Mouse (Mus musculus) spleen, adult 18-20 months (tissue): ENCODE measurements around the gene Ercc4.
"Not testable (repeated sequence)": the region's sequence is repeated elsewhere in the genome, so short reads cannot be mapped to it uniquely, and the experiment has no call there.

Source experiments
- DNase-seq, 2 experiments: peaks; one replicate each; pipeline ENCODE4 v3.0.0; 2022; ENCODE audit warnings: mixed read lengths in 2 of 2

The Ercc4 gene

DNA sequence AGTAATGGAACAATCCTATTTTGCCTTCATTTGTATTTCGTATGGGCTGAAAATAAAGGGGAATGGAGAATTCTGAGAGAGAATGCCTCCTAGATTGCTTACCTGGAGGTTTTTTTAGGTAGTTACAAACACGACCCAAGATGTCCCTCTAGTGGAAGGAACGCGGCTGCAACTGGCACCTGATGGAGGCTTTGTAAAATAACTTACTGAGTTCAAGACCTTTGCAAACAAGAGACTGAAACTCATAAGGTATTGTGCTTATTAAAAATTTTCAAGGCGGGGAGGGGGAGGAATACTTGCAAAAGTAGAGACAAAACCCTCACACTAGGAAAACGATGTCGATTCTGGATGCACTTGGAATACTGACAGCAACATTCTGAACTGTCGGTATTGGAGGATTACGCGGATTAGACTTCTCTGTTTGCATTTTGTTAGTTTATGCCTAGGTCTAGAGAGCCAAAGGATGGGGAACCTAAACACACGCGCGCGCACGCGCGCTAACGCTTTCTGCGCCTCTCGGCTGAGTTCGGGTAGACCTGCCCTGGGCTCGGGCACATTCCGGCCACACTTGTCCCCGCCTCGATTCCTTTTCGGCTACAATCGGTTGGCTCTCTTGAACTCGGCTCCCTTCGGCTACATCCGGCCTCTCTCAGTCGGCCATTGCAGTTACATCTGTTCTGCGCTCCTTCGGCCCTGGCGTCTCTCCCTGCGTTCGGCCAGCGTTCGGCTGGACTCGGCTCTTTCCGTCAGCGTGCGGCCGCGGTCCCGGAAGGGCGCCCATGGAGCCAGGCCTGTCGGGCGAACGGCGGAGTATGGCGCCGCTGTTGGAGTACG, at the start of gene Ercc4:
TSS of gene Ercc4 (plus strand) at position 529 of the 834 bp plus-strand sequence.
- peak; percentile 94 to 97 for DNase-seq

DNA sequence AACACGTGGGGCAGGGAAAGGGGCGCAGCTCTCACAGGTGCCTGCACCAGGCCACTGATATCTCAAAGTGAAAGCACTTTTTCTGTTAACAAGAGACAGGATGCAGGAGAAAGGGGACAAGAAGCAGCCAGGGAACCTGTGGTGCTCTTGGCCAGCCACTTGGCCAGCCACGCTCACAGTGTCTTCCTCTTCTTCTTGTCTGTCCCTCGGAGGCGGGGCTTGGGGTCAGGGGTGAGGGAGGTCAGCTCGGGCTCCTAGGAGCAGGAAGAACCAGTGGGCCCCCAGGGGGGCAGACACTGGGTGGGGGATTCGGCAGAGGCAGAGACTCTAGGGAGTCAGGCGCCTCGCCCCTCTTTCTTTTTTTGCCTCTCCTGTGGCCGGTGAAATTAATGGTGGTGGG, 48.4 kb upstream of the Ercc4 start:
- no peak for DNase-seq

DNA sequence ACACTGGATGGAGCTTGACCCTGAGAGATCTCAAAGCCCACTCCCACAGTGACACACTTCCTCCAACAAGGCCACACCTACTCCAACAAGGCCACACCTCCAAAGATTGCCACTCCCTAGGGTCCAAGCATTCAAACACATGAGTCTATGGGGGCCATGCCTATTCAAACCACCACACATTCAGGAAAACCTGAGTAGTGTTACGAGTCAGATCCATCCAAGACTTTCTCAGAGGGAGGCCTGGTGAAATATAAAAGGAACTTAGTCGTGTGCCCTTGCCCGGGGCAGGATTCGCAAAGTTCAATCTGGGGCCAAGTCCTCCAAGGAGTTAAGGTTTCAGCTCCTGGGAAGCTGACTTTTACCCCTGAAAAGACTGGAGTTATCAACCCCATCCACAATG, 35.3 kb upstream of the Ercc4 start:
- DNase-seq, result no peak

DNA sequence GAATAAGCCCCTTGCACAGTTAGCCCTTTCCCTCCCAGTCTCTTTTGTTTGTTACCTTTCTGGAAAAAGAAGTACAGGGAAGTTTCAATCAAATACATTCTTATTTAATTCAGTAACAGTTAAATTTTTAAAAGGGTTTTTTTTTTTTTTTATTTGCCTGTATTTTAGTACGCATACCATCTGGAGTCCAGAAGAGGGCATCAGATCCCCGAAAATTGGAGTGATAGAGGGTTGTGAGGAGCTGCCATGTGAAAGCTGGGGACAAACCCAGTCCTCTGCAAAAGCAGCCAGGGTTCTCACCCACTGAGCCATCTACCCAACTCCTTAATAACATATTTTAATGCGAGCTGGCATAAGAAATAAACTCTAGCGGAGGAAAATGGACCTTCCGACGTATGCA, 29.3 kb upstream of the Ercc4 start:
- no peak for DNase-seq

DNA sequence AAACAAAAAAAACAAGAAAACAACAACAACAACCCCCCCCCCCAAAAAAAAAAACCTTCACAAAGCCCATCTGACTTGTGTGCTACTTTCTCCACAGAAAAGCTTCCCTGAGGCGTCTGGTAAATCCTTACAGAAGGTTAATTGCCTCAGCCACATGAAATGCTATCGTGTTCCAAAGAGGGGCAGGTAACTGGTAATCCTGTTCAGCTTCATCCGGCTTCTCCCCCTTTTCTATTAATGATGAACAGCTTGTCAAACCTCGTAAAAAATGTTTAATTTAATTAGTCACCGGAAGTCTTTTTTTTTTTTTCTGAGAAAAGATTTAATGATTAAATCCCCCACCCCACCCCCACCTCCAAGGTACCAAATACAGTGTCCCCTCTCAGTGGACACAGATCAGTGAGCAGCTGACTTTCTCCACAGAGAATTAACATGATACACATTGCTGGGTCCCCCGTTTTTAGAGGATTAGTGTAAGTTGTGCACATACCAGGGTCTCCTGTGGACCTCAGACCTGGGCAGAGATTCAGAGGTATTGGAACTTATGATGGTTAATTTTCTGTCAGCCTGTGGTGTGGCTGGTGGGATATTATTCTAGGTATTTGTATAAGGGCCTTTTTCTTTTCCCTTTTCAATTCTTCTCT, 26.2 kb upstream of the Ercc4 start:
- DNase-seq, result no peak

DNA sequence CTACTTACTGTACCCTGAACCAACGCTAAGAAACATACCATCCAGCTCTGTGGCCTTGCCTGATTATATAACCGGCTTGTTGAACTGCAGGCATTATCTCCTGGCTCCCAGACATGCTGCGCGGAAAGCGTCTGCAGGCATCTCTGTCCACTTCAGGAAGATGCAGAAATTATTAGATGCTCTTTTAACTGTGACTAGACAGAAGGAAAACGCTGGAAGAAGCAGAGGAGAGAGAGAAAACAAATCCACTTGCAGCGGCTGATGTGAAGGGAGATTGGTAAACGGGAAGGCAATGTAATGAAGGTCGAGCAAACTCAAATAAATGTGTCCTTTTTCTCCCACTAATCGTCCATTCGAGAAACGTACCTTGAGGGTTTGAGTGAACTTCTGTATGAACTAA, 1.1 kb upstream of the Ercc4 start:
- DNase-seq, result no peak

DNA sequence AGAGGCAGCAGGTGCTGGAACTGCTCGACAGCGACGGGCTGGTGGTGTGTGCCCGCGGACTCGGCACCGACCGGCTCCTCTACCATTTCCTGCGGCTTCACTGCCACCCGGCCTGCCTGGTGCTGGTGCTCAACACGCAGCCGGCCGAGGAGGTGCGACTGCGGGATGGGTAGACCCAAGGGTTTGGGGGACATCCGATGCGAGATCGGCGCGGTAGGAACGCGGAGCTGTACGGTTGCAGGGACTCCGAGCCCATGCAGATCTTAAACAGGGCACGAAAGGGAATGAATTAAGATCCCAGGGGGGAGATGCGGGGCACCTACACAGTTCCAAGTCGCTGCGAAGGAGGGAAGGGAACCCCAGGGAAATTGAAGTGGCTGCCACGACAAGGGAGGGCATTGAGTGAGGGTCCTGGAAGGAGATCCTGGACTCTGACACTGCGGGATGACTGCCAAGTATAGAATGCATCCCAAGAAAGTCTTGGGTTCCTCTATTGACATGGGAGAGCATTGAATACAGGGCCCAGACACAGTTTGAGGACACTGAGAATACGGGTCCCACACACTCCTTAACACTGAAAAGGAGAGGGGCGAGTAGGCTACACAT, 609 bp downstream of the Ercc4 start:
- DNase-seq, result no peak

DNA sequence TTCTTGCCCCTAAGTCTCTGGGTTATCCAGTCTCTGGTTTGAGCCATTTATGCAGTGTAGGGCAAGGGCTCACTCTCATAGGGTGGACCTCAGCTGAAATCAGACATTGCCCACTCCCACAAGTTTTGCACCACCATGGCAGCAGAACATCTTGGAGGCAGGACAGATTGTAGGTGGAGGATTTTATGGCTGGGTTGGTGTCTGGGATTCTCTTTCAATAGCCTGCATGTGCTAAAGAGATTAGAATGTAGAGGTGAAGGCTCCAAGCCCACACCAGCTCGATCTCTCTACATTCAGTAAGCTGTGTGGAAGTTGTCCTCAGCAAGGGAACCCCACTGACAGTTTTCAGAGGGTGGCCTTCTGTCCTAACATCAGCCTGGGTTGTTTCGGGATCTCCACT, 5.3 kb downstream of the Ercc4 start:
- no peak for DNase-seq

DNA sequence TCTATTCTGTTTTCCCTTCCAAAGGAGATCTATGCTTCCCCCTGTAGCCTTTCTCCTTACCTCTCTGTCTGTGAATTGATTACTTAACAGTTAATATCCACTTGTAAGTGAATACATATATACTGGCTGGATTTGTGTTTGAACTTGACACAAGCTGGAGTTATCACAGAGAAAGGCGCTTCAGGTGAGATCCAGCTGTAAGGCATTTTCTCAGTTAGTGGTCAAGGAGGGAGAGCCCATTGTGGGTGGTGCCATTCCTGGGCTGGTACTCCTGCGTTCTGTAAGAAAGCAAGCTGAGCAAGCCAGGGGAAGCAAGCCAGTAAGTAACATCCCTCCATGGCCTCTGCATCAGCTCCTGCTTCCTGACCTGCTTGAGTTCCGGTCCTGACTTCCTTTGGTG, 6.0 kb downstream of the Ercc4 start:
- not testable (repeated sequence) for DNase-seq

DNA sequence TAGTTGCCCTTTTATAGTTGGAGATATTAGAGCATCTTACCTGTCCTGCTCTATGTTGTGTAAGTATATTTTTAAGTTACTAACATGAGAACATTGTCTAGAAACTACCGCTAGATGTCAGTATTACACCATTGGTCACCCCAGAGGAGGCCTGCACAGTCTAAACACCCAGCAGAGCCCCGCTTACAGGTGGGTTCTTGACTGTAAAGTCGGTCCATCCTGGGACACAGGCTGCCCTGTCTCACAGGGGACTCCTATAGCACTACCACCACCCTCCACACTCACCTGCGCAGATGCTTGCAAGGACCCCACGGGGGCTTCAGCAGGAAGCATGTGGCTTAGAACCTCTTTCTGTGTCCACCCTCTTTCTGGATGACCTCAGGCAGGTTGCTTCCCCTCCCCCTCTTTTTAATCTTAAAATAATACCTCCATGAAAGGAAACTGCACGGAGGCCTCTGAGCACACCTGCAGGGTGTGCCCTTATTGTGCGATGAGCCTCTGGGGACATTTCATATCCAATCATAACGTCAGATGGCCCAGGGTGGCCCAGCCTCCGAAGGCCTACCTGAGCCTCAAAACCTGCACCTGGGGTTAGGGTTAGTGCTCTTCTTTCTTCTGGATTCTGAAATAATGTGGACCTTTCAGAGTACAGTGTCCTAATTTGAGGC, 7.9 kb downstream of the Ercc4 start:
- no peak for DNase-seq

DNA sequence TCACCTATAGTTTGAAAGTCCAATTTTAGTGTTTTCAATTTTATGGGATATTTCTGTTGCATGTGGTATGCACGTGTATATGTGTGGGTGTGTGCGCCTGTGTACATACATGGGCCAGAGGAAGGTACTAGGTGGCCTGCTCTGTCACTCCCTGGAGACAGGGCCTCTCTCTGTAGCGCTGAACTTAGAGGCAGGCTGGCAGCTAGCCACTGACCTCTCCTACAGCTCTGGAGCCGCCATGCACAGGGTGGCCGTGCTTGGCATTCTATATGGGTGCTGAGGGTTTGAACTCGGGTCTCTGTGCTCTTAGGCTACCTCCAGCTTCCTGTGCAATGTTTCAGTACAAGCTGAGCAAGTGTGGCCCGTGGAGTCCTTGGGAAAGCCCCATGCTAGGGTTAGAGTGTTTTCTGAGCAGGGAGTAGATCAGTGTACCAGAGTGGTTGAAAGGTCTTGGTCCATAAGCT, 8.5 kb downstream of the Ercc4 start:
- DNase-seq, result no peak

DNA sequence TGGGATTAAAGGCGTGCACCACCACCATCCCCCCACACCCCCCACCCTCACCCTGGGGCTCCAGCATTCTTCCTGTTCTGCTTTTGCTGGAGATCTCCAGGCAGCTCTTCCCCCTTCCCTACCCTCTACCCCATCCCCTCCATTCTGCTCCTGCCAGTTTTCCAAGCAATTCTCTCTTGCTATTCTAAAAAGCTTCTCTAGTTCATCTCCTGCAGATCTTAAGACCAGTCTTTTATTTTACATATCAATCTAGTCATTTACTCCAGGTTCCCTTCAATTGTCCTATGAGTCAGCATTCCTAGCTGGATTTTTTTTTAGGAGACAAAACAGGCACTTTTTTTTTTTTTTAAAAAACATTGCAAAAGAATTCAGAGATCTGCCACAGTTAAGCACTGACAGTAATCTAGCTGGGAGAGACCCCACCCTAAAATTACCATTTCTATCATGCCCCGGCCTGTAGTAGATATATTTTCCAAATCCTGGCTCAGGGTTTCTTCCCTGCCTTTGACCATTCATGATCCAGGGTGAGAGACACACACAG, 9.3 kb downstream of the Ercc4 start:
- no peak for DNase-seq

DNA sequence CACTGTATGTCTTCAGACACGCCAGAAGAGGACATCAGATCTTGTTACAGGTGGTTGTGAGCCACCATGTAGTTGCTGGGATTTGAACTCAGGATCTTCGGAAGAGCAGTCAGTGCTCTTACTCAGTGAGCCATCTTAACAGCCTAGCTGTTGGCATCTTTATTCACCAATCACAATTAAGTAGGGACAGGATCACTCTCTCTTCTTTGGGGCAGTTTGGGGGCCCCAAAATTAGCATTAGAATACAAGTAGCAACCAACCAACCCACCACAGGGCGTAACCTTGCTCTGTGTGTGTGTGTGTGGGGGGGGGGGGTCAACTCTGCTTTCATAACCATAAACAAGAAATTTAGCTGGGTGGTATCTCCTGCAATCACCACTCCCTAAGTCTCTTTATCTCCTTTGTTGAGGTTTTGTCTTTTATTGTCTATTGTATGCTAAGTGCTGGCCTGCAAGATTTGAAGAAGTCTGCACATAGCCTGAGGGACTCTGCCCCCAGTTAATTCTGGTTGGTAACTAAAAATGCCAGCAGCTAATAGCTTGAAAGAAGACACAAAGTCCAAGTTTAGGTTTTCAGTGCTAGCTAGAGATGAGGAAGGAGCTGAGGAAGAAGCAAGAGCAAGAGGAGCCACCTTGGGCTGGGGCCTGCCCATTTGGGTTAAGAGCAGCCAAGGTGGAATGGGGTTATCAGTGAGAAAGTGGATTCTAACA, 10.3 kb downstream of the Ercc4 start:
- DNase-seq, result no peak

DNA sequence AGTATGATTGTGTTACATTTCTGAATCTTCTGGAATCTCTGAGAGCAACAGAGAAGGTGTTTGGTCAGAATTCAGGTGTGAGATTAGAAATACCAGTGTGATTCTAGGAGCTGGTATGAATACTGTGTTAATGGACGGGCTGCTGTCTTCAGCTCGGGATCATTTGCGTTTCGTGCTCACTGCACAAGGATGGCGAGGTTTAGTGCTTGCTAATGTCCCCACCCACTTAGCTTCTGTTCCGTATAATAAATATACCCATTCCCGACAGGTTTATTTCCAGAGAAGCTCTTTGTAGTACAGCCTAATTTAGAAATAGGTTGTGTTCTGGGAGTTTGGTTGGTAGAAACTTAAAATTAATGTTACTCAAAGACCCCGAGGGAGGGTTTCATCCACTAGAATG, 15.9 kb downstream of the Ercc4 start:
- no peak for DNase-seq

DNA sequence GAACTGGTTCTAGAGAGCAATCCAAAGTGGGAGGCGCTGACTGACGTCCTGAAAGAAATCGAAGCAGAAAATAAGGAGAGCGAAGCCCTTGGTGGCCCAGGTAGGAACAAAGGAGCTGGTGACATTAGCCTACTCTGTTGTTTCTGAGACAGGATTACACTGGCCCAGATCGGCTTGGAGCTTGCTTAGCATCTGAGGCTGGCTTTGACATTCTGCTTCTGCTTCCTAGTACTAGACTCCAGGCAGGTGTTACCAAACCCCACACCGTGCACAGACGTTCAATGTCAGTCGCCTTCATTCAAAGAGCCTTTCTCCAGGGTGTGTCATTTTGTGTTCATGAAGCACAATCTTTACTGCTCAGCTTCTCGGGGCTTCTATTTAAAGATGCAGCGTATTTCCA, 18.1 kb downstream of the Ercc4 start:
- DNase-seq, result no peak

DNA sequence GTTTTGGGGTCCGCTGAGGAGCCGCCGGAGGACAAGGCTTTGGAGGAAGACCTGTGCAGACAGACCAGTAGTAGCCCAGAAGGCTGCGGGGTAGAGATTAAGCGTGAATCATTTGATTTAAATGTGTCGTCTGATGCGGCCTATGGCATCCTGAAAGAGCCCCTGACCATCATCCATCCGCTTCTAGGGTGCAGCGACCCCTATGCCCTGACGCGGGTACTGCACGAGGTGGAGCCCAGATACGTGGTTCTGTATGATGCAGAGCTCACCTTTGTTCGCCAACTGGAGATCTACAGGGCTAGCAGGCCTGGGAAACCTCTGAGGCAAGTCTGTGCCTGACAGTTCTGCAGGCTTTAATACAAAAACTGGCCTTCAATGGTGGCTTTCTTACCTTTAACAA, 20.9 kb downstream of the Ercc4 start:
- DNase-seq, result peak in 1 of 2 experiments; percentile 35

DNA sequence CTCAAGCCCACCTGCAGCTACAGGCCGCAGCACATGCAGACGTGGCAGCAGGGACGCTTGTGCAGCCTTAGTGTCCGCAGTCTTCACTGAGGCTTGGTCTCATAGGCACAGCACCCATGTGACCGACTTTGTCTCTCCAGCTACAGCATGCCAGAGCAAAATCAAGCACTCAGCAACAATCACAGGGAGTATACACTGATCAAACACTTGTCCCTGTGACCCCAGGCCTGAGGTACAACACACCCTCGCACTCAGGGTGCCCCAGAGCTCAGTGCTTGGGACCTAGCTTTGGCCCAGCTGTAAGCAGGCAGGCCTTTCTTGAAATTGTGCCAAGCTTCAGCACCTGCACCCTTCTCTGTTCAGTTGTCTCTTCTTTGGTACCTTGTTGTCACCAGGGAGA, 31.7 kb downstream of the Ercc4 start:
- DNase-seq, result no peak

DNA sequence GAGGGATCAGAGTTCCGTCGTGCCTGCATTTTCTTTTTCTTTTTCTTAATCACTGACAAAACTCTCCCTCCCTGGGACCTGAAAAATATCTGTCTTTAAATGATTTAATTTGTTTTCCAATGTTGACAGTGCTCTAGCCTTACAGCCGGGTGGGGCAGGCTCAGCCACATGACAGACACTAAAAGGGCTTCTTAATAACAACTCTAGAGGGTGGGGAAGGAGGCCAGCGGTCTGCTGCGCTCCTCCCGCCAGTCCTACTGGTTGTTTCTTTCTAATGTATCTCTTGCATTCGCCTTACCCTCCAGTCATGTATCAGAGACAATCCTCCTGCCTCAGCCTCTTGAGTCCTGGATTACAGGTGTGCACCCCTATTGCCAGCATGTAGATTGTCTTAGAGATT, 34.4 kb downstream of the Ercc4 start:
- DNase-seq, result no peak

DNA sequence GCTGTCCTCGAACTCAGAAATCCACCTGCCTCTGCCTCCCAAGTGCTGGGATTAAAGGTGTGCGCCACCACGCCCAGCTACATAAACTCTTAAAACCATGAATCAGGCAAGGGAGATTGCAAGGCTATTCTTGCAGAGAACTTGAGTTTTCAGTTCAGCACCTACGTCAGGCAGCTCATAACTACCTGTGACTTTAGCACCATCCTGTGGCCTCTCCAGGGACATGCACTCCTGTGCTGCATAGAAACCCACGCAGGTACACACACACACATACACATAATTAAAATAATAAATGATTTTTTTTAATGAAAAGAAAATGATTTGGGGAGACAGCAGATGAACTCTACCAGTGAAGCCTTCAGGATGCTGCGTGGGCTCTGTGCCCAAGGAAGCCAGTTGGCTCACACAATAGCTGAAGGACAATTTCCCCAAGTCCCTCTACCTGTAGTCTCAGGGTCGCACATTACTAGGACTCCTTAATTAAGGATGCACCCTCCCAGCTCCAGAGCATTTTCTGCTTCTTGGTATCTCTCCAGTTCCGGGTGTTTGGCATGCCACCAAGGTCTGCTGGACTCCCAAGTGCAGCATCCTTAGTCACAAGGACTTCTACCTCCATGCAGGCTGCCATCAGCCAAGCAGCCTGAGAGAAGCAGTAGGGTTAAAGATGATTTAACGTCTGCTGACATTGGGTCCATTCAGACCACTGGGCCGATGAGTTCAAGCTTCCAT, 35.4 kb downstream of the Ercc4 start:
- DNase-seq, result no peak

DNA sequence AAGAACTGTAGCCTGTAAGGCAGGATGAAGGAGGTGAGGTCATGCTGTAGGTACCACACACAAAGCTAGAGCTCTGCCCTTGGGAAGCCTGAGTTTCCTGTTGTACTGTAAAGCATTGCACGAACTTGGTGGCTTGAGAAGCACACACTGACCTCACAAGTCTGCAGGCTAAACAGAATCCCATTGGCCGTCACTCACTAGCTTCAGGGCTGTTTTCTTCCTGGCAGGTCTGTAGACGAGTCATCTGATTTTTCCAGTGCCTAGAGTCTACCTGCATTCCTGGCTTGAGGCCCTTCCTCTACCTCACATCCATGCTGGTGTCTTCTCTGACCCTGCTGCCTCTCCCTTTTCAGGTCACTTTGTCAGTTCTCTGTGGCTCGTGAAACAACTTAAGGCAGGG, 36.7 kb downstream of the Ercc4 start:
- no peak for DNase-seq

DNA sequence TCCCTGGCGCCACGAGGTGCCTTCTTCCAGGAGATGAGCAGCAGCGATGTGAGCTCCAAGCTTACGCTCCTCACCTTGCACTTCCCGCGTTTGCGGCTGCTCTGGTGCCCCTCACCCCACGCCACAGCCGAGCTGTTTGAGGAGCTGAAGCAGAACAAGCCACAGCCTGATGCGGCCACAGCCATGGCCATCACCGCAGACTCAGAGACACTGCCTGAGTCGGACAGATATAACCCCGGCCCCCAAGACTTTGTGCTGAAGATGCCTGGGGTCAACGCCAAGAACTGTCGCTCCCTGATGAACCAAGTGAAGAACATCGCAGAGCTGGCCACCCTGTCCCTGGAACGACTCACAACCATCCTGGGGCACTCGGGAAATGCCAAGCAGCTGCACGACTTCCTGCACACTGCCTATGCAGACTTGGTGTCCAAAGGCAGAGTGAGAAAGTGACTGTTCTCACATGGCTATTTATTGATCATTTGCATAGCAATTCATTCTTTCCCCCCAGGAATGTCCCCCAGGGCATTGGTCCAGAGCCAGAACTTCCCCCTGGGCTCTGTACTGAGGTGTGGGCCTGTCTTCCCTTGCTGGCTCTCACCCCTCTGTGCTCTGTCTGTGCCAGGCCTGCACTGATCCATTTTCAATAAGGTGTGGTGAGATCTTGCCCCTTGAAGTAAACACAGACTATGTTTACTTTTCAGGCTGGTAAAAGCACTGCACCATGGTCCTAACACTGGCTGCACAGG, 38.5 kb downstream of the Ercc4 start:
- DNase-seq, result no peak
